Mouse (Mus musculus): ENCODE results near the gene Ppp1r12b.

GRCm38 (mm10) chr1:134866426-134866825 lies 89.3 kb downstream of the Ppp1r12b start:
- no peak for TF ChIP-seq POLR2A (IDR thresholded peaks at IDR 0.05; ENCODE audit: extremely low read depth, insufficient read depth, low read length)
- TF ChIP-seq CTCF (IDR thresholded peaks at IDR 0.05; ENCODE audit: low read depth, low read length) = no peak

Measured in liver, adult 2 months (tissue).